Mouse (Mus musculus): ENCODE results near the gene Tigd3.

DNA sequence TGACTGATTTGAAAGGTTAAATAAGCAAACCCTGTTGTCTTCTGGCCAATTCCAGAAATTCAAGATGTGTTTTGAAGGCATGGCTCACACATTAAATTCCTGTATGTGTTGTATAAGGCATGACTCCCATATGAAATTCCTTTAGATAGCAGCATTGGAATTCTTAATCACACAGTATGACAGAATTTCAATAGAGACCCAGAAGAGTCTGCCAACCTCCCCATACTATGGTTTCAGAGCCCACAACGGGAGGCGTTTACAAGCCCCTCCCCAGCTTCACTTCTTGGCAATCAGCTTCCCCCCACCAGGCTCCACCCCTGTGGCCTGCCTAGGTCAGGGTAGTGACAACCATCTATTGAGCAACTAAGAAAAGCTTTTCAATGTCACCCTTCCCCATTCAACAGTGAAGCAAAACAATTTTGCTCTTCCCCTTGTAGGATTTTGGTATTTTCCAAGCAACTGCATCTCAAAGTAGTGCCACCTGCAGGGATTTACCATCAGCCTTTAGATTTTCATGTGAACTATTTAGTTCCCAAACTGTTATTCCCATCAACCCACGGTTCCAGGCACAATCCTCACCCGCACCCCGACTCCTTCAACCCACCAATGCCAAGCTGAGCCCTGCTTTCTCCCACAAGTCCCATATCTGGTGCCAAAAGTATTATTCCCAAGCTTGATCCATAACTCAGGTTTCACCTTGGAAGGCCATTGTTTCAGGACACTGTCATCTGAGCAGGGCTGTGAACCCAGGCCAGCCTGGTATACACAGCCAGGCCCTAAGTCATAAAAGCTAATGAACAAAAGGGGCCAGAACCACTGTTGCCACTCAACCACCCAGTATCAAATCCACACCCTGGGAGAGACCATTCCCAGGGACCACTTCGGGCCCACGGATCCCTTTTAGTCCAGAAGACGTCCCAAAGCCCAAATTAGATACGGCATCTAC, 50.9 kb downstream of the Tigd3 start:
- no peak for TF ChIP-seq CTCF (IDR thresholded peaks at IDR 0.05; ENCODE audit: borderline replicate concordance, control insufficient read depth, extremely low read depth, insufficient read depth, low read length, poor library complexity)
- no peak for TF ChIP-seq POLR2A (IDR thresholded peaks at IDR 0.05; ENCODE audit: control insufficient read depth, extremely low read depth, insufficient read depth, low read length, poor library complexity)
